Mouse (Mus musculus) embryo, embryonic 11.5 days (tissue): ENCODE measurements around the gene Cdk5.

Source experiments
- DNase-seq: peaks from one replicate; pipeline ENCODE4 v3.0.0-alpha.2; 2012; ENCODE audit warnings: low read depth, low spot score

The Cdk5 gene

DNA sequence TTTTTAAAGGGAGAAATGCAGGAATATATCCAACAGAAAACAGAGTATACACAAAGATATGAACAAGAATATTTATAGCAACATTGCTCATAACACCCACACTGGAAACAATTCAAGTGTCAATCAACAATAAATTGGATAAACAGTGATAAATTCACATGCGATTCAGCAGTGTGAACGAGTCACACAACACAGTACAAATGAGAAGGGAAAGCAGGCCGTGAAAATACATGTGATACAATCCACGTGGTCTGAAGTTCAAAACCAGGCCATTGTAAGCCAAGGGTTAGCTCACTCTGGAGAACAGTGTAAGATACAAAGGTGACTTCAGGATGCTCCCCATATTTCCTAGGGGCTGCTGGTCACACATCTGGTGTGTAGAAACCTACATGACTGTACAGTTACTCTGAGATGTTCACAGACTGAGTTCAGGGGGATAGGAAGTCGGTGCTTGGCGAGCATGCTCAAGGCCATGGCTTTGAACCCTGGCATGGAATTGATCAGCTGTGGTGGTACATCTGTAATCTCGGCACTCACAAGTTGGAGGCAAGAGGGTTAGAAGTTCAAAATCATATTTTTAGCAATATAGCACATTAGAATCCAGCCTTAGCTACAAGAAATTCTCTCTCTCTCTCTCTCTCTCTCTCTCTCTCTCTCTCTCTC lies 48.5 kb downstream of the Cdk5 start:
- DNase-seq: no peak

DNA sequence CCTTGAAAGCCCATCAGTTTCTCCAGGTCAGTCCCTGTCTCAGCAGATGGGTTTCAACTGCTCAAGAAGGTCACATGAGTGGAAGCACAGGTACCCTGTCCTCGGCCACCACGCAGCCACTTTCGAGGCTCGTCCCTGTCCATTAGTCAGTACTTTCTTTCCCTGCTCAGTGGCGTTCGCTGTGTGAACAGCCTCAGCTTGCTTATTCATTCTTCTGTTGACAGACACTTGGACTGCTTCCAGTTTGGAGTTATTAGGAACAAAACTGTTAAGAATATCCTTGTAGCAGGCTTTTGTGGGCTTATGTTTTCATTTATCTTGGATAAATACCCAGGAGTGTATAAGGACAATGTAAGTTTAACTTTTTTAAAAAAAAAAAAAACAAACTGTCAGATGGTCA lies 49.1 kb downstream of the Cdk5 start:
- DNase-seq: no peak

DNA sequence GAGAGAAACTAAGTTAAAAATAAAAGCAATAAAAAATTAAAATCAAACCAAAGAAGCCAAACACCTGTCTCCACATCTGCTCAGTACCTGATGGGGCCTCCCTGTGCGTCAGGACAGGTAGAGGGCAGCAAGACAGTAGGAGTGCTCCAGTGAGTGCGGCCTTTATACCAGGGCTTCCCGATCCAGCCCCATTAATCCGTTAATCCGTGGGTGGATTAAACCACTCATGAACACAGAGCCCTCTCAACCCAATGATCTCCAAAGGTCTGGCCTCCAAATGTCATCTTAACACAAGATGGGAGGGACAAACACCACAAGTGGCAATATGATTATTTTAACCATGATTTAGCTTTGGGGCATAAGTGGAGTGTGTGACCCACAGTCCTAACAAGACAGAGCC lies 49.5 kb downstream of the Cdk5 start:
- no peak for DNase-seq

DNA sequence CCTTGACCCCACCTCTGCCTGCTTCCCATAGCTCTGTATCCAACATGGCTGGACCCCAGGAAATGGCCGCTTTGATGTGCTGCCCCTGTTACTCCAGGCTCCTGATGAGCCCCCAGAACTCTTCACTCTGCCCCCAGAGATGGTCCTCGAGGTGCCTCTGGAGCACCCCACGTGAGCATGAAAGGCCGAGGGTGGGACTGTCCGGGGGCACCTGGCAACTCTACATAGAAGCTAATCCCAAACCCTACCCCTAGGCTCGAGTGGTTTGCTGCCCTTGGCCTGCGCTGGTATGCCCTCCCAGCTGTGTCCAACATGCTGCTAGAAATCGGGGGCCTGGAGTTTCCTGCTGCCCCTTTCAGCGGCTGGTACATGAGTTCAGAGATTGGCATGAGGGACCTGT lies 53.6 kb downstream of the Cdk5 start:
- no peak for DNase-seq
